Mouse (Mus musculus): ENCODE data around the gene Lman1l. TPM values are rescaled to one million over a fixed set of nuclear protein-coding genes. Genes with fewer than 3 reads are reported as not detected.

Lman1l gene
- polyA plus RNA-seq, 1 experiment: not detected

DNA sequence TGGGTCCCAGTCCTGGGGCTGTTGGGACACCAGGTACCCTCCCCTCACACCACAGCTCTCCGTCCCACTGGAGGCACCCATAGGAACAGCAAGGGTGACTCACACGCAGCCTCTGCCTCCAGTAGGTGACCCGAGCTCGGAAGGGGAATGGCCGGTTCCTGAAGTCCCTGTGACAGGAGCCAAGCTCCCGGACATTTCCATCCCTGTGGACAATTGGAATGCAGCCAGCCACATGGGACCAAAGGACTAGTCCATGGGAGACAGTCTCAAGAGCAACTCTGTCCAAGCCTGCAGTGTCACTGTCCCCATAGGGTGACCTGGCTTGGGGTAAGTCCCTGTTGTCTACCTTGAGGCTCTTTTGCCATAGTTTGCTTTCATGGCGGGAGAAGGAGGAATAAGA, 6.6 kb downstream of the Lman1l start:
- Histone ChIP-seq H3K27ac (replicated peaks; ENCODE audit: low read depth, low read length) (no peak overlapping the region), H3K4me3 (ENCODE audit: insufficient read depth, low read depth, low read length) (no peak overlapping the region), H3K4me1 (ENCODE audit: control insufficient read depth, insufficient read depth, insufficient read length, low read length) (no peaks in the 10 kb centered on the region)

DNA sequence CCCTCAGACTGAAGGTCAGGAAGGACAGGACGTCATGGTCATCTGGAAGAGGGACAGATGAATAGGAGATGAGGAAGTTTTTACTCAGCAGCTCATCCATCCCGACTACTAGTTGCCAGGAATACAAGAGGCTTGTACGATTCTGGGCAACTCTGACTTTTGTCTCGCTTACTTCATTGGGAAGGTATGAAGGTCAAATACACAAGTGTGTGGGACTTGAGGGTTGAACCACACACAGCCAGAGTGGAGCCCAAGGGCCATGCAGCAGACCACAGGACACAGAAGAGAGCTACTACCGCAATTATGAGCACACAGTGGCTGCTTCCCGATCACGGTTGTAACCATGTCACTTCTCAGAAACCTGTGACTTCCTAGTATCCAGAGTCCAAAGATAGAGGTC, 8.0 kb downstream of the Lman1l start:
- Histone ChIP-seq H3K4me1 (ENCODE audit: control insufficient read depth, insufficient read depth, insufficient read length, low read length) (no peaks in the 10 kb centered on the region), H3K27ac (replicated peaks; ENCODE audit: low read depth, low read length) (no peak overlapping the region), H3K4me3 (ENCODE audit: insufficient read depth, low read depth, low read length) (no peak overlapping the region)

DNA sequence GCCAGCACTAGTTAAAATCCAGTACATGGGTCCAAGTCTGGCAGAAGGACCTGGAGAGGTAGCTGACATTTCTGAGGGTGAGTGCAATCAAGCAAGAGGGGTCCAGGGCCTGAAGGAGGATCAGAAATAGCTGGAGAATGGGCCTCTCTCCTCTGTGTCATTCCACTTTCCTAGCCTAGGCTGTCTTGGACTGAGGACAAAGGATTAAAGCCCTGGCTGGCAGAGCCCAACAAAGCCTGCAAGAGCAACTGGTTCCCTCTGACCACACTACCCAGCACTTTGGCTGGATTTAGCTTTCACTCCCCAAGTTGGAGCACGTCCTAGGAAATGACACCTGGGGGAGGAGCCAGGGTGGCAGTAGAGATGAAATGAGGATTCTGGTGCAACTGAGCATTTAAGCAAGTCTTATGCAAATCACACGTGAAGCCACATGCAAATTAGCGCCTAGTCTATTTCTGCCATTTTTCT, 10.2 kb downstream of the Lman1l start:
- Histone ChIP-seq H3K4me3 (ENCODE audit: insufficient read depth, low read depth, low read length) (no peak overlapping the region), H3K27ac (replicated peaks; ENCODE audit: low read depth, low read length) (no peak overlapping the region), H3K4me1 (ENCODE audit: control insufficient read depth, insufficient read depth, insufficient read length, low read length) (no peaks in the 10 kb centered on the region)

DNA sequence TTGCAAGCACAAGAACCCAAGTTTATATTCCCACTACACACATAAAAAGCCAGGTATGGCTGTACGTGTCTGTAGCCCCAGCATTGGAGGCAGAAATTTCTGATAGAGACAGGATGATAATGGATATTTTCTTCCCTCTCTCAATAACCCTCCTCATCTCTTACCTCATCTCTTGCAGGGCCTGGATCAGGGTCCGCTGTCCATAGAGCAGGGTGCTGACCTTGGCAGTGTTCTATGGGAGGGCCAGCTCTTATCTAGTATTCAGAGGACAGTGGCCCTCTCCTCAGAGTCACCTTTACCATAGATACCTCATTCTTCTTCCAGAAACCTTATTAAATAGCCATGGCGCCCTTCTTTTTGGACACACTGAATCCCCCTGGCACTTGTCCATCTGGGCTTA, 10.8 kb downstream of the Lman1l start:
- no peak overlapping the region for H3K27ac ChIP-seq (replicated peaks; ENCODE audit: low read depth, low read length)
- no peaks in the 10 kb centered on the region for H3K4me1 ChIP-seq (ENCODE audit: control insufficient read depth, insufficient read depth, insufficient read length, low read length)
- no peak overlapping the region for H3K4me3 ChIP-seq (ENCODE audit: insufficient read depth, low read depth, low read length)

DNA sequence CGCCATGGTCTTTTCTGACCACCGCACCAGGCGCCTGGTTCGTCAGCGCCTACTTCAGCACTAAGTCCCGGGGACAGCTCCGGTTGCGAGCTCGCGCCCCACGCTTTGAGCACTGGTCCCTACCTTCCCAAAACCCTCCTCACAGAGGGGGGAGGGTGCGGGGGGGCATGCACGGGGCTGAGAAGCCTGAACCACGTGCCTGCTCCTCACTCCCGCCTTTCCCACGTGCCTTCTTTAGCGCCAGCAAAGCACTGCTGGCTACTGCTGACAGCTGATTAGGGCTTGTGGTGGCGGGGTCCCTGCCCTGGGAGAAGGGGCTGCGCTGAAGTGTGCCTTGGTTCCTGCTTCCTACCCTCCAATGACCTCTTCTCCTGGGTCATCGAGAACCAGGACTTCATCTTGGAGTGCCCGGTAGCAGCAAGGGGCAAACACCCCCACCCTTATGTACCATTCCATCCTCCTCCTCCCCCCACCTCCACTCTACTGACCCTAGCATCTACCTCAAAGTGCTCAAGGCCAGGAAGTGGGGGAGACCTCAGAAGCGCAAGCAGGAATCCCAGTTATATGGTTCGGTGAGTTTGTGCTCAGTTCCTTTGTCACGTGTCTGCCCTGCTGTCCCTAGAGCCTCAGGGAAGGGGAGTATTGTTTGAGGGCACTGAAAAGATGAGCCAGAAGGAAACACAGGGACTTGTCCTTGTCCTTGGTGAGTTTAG, 14.3 kb downstream of the Lman1l start, which contains the start of gene Cplx3:
TSS of gene Cplx3 (minus strand) at position 143 of the 713 bp plus-strand sequence.
- H3K4me3 ChIP-seq (ENCODE audit: insufficient read depth, low read depth, low read length): no peak within 1 kb of the TSS
- no peaks in the 10 kb centered on the region for H3K4me1 ChIP-seq (ENCODE audit: control insufficient read depth, insufficient read depth, insufficient read length, low read length)
- H3K27ac ChIP-seq (replicated peaks; ENCODE audit: low read depth, low read length): no peak within 1 kb of the TSS

DNA sequence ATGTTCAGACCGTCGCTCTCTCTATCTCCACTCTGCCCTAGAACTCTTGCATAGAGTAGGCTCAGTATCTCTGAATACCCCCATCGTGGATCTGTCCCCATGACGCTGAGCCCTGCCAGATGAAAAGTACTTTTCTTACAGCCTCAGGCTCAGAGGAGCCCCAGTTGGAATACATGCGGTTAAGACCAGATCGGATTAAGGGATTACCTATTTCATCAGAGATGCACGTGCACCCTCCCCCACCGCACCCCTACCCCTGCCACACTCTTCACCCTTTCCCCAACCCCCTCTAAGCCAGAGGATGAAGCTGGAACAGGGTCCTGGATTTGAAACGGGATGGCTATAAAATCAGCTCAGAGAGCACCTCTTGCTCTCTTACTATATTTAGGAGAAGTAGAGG, 15.1 kb downstream of the Lman1l start:
- H3K4me3 ChIP-seq (ENCODE audit: insufficient read depth, low read depth, low read length): no peak overlapping the region
- no peak overlapping the region for H3K27ac ChIP-seq (replicated peaks; ENCODE audit: low read depth, low read length)
- no peaks in the 10 kb centered on the region for H3K4me1 ChIP-seq (ENCODE audit: control insufficient read depth, insufficient read depth, insufficient read length, low read length)

DNA sequence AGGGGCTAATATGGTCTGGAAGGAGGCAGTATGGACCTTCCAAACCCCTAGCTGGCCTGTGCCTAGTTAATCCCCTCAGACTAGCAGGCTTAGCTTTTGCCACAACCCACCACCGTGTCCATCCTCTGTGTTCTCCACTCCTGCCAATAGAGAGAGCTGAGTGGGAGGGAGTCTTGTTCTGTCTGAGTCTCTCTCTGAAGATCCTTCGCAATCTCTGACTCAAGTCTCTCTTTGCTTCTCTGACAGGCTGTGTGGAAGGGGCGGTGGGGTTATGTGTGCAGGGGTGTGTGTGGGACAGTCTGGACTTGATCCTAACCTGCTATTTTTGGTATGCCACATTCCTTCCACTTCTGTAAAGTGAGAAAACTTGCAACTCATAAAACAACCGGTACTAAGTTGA, 15.7 kb downstream of the Lman1l start:
- Histone ChIP-seq H3K4me3 (ENCODE audit: insufficient read depth, low read depth, low read length) (no peak overlapping the region), H3K4me1 (ENCODE audit: control insufficient read depth, insufficient read depth, insufficient read length, low read length) (no peaks in the 10 kb centered on the region), H3K27ac (replicated peaks; ENCODE audit: low read depth, low read length) (no peak overlapping the region)

DNA sequence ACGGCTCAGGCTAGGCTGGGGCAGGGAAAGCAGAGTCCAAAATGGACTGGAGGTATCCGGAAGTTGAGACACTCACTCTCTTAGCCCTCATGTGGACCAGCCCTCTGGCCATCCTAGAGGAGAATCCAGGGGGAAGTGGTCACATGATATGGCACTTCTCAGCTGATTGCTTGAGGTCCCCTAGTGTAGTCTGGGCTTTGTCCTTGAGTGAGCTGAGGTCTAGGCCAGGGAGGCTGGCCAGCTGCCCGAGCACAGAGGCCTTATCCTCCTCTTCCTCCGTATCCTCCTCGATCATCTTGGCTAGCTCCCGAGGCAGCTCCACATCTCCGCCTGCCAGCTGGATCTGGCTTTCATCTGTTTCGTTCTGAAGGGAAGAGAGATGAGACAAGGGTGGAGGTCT, 18.5 kb downstream of the Lman1l start:
- Histone ChIP-seq H3K4me1 (ENCODE audit: control insufficient read depth, insufficient read depth, insufficient read length, low read length) (no peaks in the 10 kb centered on the region), H3K4me3 (ENCODE audit: insufficient read depth, low read depth, low read length) (no peak overlapping the region), H3K27ac (replicated peaks; ENCODE audit: low read depth, low read length) (no peak overlapping the region)

DNA sequence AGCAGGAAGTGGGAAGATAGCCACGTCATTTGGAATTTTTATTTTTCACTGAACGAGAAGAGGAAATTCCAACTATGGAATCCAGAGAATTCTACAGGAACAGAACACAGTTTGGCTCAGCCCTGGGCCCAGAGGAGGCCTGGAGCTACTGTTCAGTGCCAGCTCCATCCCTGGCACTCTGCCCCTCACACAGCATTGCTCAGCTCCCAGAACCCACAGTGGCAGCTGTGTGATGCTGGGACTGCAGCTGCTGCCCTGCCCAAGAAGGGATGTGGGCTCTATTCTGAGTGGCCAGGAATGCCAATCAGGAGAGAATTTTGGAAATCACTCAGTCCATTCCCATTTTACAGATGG, 19.2 kb downstream of the Lman1l start:
- H3K27ac ChIP-seq (replicated peaks; ENCODE audit: low read depth, low read length): no peak overlapping the region
- no peaks in the 10 kb centered on the region for H3K4me1 ChIP-seq (ENCODE audit: control insufficient read depth, insufficient read depth, insufficient read length, low read length)
- H3K4me3 ChIP-seq (ENCODE audit: insufficient read depth, low read depth, low read length): no peak overlapping the region

DNA sequence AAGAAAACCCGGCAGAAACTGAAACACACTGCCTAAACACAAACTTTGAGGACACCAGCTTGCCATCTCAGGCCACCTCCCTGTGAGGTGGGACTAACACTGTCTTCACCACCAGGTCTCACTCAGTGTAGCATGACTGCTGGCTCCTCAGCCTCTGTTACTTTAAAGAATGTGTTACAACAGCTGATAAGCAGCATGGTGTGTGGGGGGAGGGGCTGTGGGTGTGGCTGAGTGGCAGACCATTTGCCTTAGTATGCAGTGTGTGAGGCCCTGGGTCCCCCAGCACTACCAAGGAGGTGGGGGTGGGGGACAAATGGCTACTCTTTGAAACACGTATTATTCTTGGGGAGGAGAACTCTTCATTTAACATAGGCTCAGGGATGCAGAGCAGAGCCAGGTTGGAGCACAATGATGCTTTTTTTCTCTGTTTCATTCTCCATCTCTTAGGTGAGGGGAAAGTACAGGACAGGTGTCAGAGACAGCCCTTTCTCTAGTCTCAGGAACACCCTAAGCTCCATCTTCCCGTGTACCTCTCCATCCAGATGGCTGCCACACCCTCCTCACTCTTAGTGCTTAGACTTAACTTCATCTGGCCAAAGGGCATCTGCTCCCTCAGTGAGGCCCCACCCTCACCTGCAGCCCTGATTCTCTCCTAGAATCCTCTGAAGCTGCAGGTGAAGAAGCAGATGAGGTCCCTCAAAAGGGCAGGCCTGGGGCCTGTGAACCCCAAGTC, 19.8 kb downstream of the Lman1l start:
- Histone ChIP-seq H3K27ac (replicated peaks; ENCODE audit: low read depth, low read length) (no peak overlapping the region), H3K4me3 (ENCODE audit: insufficient read depth, low read depth, low read length) (no peak overlapping the region), H3K4me1 (ENCODE audit: control insufficient read depth, insufficient read depth, insufficient read length, low read length) (no peaks in the 10 kb centered on the region)

DNA sequence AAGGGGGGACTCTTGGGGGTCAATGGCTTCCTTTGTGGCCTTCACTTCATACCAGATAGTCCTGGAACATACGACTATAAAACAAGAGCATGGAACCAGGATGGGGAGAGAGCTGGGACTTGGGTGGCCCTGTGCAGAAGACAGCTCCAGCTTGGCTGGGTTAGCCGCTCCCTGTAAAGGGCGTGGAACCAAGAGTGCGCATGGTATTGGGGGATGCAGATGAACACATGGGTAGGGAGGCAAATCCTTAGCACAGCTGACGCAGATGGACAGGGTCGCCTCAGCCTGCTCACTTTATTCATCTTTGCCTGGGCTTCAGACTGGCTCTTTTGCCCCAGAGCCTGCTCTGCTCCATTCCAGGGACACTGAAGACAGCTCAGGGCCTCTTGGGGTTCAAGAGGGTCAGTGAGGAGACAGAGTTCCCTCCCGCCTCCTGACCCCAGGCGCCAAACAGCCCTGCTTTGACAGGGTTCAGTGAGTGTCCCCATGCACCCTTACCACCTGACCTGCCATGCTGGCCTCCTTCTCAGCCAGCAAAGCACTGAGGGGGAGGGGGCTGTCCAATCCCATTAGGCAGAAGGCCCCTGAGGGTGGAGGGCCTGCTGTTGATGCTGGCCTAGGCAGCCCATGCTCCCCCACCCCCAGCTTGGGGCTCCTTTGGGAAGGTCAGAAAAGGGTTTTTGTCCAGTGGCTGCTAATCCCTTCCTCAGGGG, 21.6 kb downstream of the Lman1l start:
- no peak overlapping the region for H3K27ac ChIP-seq (replicated peaks; ENCODE audit: low read depth, low read length)
- no peaks in the 10 kb centered on the region for H3K4me1 ChIP-seq (ENCODE audit: control insufficient read depth, insufficient read depth, insufficient read length, low read length)
- H3K4me3 ChIP-seq (ENCODE audit: insufficient read depth, low read depth, low read length): no peak overlapping the region

DNA sequence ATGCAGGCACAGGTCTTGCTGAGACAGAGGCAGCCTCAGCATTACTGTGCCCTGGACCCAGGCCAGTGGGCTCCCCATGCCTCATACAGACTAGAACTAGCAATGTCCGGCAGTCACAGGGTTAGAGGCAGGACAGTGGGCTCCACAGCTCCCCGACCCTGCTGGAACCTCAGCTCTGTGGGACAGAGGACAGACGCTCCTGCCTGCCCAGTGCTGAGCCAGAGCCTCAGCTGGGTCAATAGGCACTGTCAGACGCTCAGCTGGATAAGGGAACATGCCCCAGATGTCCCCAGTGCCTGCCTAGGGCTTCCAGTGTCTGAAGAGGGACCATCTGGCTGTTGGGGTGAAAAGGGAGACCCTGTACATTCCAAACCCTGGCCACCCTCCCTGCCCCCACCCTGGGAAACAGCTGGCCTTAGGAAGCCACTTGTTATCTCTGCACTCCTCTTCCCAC, 22.6 kb downstream of the Lman1l start:
- H3K4me3 ChIP-seq (ENCODE audit: insufficient read depth, low read depth, low read length): no peak overlapping the region
- no peaks in the 10 kb centered on the region for H3K4me1 ChIP-seq (ENCODE audit: control insufficient read depth, insufficient read depth, insufficient read length, low read length)
- H3K27ac ChIP-seq (replicated peaks; ENCODE audit: low read depth, low read length): no peak overlapping the region

DNA sequence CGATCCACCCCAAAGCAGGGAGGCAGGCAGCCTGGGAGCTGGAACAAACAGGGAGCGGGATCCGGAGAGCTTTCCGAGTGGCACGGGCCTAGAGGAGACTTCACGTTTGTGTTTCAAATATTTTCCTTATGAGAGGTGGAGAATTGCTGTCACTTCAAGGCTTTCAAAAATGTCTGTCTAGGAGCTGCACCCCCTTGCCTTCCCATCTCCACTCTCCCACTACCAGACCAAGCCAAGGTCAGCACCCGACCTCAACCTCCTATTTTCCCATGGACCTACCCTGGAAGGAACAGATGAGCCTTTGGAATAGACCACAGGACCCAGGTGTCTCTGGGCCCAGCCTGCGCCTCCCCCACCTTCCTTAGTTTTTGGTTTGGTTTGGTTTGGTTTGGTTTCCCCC, 23.3 kb downstream of the Lman1l start:
- Histone ChIP-seq H3K4me1 (ENCODE audit: control insufficient read depth, insufficient read depth, insufficient read length, low read length) (no peaks in the 10 kb centered on the region), H3K27ac (replicated peaks; ENCODE audit: low read depth, low read length) (no peak overlapping the region), H3K4me3 (ENCODE audit: insufficient read depth, low read depth, low read length) (no peak overlapping the region)

DNA sequence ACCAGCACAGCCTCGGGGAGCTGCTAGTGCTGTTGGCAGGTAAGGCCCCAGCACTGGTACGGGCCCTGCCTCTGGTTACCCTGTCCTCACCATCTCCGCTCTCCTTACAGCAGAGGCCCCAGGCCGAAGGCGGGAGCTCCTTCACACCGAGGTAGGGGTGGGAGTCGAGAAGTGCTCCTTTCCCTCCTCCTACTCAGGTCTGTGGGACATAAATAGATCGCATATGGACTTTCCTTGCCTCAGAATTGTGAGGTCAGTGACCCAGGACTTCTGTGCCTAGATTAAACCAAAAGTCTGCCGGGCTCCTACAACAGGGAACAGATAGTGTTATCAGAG, 26.4 kb downstream of the Lman1l start:
- Histone ChIP-seq H3K4me3 (ENCODE audit: insufficient read depth, low read depth, low read length) (no peak overlapping the region), H3K4me1 (ENCODE audit: control insufficient read depth, insufficient read depth, insufficient read length, low read length) (no peaks in the 10 kb centered on the region), H3K27ac (replicated peaks; ENCODE audit: low read depth, low read length) (no peak overlapping the region)

DNA sequence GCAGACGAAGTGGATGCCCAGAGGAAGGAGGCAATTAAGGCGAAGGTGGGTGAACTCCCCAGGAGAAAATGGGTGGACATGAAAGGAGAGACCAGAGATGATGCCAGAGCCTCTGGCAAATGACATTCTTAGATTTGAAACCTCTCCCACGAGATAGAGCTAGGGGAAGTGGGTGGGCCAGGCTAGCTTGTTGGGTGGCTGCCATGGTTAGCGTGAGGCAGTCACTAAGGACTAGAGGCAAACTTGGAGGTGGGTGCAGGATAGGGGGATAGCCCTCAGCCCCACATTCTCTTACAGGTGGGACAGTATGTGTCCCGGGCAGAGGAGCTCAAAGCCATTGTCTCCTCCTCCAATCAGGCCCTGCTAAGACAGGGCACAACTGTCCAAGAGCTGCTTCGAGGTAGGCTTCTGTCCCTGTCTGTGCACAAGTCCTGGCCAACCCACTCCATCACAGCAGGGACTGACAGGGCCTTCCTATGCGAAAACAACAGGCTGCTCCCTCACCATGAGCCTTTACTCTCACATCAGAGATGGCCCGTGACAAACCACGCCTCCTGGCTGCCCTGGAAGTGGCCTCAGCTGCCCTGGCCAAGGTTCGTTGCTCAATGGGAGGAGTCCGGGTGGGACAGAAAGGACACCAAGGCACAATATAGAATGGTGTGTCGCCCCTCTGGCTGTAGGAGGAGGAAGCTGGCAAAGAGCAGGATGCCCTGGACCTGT, 27.0 kb downstream of the Lman1l start:
- Histone ChIP-seq H3K4me3 (ENCODE audit: insufficient read depth, low read depth, low read length) (no peak overlapping the region), H3K27ac (replicated peaks; ENCODE audit: low read depth, low read length) (no peak overlapping the region), H3K4me1 (ENCODE audit: control insufficient read depth, insufficient read depth, insufficient read length, low read length) (no peaks in the 10 kb centered on the region)
